Mouse (Mus musculus) ES-E14 (cell line): ENCODE results near the gene Slc25a47.

ENCODE experiments used
- CHD2 ChIP-seq: IDR thresholded peaks from 2 replicates; pipeline ENCODE4 v1.6.1; 2014; ENCODE audit warnings: mild to moderate bottlenecking, low read depth, low read length, inconsistent platforms
- HCFC1 ChIP-seq: IDR thresholded peaks from 2 replicates; pipeline ENCODE4 v1.6.1; 2012; ENCODE audit warnings: low read length, inconsistent platforms, borderline replicate concordance; ENCODE audit not compliant: insufficient read depth
- ZC3H11A ChIP-seq: IDR thresholded peaks from 2 replicates; pipeline ENCODE4 v1.6.1; 2012; ENCODE audit warnings: low read depth, mild to moderate bottlenecking, inconsistent platforms, low read length, borderline replicate concordance

DNA sequence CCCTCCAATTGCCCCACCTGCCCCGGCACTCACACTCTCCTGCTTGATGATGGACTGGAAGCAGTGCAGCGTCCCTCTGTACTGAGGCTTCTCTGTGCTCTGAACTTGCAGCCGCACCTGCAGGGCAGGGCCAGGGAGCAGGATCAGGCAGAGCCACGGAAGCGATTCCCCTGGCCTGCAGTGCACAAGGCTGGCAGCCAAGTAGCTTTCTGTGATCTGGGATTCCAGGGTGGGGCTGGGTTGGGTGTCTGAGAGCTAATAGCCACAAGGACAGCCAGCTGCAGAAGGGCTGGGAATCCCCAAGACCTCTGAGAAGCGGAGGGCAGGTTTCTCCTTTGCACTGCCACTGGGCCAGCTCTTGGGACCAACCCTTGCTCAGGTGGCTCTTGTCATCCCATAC, 8.2 kb upstream of the Slc25a47 start:
- TF ChIP-seq HCFC1, result no peak
- no peak for TF ChIP-seq ZC3H11A
- no peak for TF ChIP-seq CHD2
